Mouse (Mus musculus): ENCODE data around the gene Rhbdd3.

Gene Rhbdd3

DNA sequence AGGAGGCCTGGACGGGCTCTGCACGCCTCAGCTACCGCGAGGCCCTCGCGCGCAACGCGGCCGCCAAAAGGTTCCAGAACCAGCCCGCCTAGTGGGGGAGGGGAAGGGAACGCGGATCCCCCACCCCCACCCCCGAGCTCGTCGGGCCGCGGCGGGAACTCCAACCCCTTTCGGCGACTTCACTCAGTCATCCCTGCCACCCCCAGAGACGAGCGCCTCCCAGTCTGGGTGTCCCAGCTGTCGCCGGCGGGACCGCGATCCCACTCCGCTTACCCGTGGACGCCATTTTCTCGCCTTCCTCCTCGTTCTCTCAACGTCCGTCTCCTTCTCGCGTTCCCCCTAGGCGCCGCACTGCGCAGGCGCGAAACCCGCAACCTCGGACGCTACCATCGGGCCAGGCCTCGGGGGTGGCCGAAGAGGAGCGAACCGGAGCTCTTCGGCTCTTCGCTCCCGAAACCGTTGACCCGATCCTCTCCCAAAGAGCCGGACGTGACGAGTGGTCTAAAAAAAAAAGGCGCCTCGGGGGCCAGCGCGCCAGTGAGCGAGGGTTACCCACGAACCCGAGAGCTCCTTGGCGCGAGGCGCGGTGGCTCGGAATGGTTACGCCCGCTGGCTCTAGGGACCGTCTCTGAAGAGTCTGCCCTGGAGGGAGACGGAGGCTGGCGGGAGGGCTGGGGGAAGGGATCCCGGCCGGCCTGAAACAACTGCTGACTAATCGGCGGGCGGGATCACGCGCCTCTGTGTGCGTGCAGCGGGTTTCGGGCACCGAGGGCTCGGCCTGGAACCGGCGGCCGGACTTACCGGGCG, at the start of gene Rhbdd3, which contains the start of gene Ewsr1:
TSS of gene Rhbdd3 (plus strand) at position 191 of the 807 bp plus-strand sequence.
TSS of gene Ewsr1 (minus strand) at position 531 of the 807 bp plus-strand sequence.
- DNase-seq (ENCODE audit: extremely low spot score), result peak; percentile 99

DNA sequence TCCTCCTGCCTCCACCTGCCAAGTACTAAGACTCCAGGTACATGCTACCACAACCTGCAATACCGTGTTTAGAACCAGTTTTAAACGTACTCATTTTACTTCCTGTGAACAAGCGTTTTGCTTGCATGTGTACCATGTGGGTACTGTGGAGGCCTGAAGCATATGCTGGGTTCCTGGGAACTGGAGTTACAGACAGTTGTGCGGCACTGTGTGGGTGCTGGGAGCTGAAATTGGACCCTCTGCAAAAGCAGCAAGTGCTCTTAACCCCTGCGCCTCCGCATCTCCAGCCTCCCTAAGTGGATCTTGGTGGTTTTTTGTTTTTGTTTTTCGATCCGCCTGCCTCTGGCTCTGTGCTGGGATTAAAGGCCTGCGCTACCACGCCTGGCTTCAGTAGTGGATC, 47.1 kb upstream of the Rhbdd3 start:
- no peak for DNase-seq (ENCODE audit: extremely low spot score)

GRCm38 (mm10) chr11:5052200-5052854, 46.4 kb upstream of the Rhbdd3 start:
- DNase-seq (ENCODE audit: extremely low spot score), result no peak

GRCm38 (mm10) chr11:5054151-5054550, 44.6 kb upstream of the Rhbdd3 start:
- no peak for DNase-seq (ENCODE audit: extremely low spot score)

DNA sequence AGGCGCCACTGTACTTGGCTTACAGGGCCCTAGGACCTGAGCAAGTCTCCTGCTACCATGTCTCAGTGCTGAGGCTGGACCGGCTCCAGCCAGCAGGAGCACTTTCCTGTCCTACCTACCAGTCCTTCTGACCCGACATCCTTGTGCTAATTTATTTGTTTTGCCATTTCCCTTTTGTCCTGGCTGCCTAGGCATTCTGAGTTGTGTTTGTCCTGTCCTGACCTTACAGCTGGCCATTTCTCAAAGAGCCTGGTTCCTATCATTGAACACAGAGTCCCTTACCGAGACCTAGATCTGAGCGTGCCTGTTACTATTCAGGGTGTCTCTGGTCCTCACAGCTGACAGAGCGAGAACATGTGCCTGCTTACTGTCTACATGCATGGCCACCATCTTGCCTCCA, 43.9 kb upstream of the Rhbdd3 start:
- DNase-seq (ENCODE audit: extremely low spot score), result no peak

DNA sequence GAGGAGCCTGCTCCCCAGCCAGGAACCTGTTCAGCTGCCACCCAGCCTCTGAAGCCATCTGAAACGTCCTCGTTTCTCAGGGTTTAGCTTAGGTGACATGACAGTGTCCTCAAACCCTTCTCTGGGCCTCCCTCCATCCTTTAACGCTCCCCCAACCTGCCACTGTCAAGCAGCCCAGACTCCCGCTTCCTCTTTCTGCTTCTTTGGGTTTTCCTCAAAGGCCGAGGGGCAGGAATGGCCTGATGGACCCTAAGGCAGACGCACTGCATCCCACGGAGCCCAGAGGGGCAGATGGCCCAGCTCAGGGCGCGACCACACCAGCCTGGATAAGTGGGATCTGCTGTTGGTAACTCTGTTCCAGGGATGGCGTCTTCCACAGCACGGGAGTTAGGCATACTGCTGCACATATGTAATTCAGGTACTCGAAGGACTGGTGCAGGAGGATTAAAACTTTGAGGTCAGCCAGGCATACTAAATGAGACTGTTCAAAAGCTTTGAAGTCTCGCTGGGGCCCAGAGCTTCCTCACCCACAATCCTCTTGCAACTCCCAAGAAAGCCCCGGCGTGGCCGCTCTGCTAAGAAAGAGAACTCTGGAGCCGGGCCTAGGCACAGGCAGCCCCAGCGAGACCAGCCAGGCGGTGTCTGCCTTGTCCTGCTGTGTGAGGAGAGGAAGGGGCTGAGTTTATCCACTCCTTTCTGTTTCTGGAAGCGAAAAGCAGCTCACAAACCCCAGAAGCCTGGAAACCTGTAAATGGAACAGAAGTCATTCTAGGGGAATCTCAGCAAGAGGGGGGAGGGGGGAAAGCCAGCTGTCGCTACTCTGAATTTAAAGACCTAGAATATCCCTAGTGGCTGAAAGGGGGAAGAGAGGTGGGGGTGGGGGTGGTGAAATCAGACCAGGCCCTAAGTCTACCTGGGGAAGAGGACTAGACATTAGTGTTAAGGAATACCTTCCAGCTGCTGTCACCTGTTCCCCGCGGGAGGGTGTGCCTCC, 42.5 kb upstream of the Rhbdd3 start:
- no peak for DNase-seq (ENCODE audit: extremely low spot score)

DNA sequence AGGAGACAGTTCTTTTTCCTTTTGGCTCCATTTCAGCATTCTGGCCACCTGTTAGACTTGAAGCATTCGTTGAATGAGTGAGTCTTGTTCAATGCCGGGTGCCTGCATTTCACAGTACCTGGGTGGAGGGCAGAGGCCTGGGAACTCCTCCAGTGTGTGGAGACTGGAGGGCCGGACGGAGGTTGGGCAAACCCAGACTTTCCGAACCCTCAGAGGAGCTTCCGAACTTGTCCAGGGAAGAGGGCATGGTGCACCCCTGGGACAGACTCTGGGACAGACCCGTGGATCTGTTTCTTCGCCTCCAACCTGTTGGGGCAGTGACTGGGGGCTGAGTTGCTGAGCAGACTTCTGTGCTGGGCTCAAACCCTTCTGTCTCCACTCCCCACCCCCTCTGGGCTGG, 41.7 kb upstream of the Rhbdd3 start:
- DNase-seq (ENCODE audit: extremely low spot score), result no peak

DNA sequence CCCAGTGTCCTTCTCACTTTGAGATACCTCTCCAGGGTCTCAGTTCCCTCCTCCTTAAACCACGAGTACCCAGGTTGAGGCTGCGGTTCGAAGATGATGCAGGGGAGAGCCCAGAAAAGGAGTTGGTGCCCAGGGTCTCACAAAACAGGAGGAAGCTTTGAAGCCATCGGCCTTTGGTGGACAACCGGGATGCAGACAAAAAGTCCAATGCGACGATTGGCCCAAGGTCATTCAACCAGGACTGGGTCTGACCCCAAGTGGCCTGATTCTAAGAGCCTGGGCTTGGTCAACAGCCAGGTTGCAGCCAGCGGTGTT, 41.2 kb upstream of the Rhbdd3 start:
- DNase-seq (ENCODE audit: extremely low spot score), result no peak

GRCm38 (mm10) chr11:5057856-5058641, 40.7 kb upstream of the Rhbdd3 start, which contains the start of gene Rasl10a:
TSS of gene Rasl10a (plus strand) at chr11:5058128.
- peak; percentile 41 for DNase-seq (ENCODE audit: extremely low spot score)

- DNase-seq (ENCODE audit: extremely low spot score), result no peak
These were observed 39.9 kb upstream of the Rhbdd3 start for GRCm38 (mm10) chr11:5058783-5059182.

DNA sequence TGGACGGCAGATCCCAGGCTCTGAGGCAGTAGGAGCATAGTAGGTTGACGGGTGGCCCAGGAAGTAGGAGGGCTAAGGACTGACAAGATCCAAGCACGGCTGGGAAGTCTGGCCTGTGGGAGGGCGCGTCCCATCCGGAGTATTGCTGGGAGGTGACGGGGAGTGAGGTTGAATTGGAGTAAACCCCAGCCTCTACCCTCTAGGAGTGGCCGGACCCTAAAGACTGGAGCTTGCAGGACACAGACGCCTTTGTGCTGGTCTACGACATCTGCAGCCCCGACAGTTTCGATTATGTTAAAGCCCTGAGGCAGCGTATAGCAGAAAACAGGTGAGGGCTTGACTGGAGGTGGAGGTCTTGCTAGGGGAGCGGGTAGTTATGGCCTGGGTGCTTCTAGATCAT, 39.5 kb upstream of the Rhbdd3 start:
- DNase-seq (ENCODE audit: extremely low spot score), result no peak

DNA sequence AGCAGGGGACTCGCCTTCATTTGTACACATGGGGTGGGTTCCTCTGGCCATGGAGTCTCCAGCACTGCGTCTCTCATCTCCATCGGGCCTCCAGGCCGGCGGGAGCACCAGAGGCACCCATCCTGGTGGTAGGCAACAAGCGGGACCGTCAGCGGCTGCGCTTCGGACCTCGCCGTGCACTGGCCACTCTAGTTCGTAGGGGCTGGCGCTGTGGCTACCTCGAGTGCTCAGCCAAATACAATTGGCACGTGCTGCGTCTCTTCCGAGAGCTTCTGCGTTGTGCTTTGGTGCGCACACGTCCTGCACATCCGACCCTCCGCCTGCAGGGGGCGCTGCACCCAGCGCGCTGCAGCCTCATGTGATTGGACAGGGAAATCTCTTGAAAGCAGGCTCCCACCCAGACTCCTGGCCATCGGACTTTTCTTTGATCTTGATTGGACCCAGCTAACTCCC, 39.0 kb upstream of the Rhbdd3 start:
- peak; percentile 46 for DNase-seq (ENCODE audit: extremely low spot score)

GRCm38 (mm10) chr11:5060756-5061412, 37.8 kb upstream of the Rhbdd3 start:
- no peak for DNase-seq (ENCODE audit: extremely low spot score)

DNA sequence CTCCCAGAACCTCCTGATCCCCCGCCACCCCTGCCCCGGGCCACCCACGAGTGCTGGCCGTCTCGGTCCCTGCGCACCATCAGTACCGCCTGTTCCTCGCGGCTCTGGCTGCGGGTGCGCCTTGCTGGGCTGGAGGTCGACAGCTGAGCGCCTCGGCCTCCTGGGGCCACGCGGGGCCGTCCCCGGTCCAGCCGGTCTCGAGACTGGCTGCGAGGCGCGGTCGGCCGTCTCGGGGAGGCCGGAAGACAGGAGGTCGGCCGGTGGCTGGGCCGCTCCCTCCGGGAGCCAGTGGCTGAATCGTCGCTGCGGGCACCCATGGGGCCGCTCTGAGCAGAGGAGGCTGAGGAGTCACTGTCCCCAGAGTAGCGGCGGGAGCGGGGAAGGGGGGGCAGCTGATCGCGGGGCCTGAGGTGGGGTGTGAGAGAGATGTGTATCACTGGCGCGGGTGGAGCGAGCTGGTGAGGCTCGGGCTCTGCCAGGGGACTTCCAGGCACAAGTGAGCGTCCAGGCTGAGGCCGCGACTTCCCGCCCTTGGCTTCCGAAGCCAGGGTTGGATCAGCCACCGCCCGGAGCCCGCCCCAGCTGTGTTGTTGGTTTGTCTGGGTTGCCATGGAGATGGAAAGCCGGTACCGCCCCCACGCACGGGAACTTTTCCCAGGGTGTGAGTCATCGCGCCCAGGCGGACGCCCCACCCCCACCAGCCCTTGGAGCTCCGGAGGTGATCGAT, 37.1 kb upstream of the Rhbdd3 start:
- peak; percentile 87 for DNase-seq (ENCODE audit: extremely low spot score)

DNA sequence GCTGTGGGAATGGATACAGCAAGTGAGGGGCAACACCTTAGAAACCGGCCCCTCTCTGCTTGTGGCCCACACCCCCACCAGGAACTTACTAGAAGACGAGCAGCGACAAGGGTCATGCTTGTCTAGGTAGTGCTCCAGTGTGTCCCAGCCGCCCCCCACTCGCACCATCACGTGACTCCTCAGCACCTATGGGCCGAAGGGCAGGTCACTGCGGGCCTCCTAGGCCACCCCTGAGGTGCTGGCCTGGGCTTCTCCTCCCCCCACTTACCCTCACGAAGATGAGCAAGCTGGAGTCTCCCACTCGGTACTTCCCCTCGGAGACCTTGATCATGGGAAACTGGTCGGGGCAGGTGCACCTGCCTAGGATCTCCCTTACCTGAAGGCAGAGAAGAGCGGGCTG, 36.4 kb upstream of the Rhbdd3 start:
- no peak for DNase-seq (ENCODE audit: extremely low spot score)

GRCm38 (mm10) chr11:5062860-5063505, 35.7 kb upstream of the Rhbdd3 start:
- DNase-seq (ENCODE audit: extremely low spot score), result no peak

DNA sequence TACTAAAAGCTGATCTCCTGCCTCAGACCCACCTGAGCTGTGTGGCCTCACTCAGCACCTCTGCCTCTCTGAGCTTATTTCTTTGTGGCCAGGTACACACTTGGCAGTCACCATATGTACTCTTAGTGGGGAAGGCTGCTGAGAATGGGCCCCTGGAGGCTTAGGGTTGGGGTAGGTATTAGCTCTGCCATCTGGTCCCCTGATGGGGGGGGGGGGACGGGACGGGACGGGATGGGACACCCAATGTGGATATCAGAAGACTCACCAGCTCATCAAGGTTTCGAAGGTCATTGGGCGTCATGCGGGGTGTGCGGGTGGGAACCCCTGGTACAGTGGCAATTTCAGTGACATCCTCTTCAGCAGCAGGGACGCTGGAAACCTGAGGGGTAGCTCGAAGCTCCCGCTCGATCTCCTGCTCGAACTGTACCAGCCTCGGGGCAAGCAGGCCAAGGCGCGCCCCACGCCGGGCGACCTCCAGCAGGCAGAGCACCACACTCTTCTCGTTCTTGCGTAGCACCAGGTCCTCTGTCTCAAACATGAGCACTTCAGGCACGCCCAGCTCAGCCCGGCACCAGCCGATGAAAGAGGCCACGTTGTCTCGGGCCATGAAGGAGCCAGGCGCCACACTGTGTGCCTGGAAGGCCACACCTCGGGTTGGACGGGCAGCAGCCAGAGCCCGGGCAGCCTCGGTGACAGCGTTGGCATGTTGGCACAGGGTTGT, 35.0 kb upstream of the Rhbdd3 start:
- no peak for DNase-seq (ENCODE audit: extremely low spot score)

GRCm38 (mm10) chr11:5064282-5065055, 34.3 kb upstream of the Rhbdd3 start:
- DNase-seq (ENCODE audit: extremely low spot score), result no peak

Data from embryo, embryonic 9.5 days (tissue).